Mouse (Mus musculus) embryonic facial prominence, embryonic 11.5 days (tissue): ENCODE results near the gene Lamtor5. TPM values are rescaled to one million over a fixed set of nuclear protein-coding genes. Genes with fewer than 3 reads are reported as not detected.

Experiments used
- ATAC-seq: fragments of 200-750 bp; cut with Nextera tagmentation; replicated peaks from 2 replicates; pipeline ENCODE4 v1.8.0; 2017; ENCODE audit warnings: low read depth; ENCODE audit not compliant: insufficient number of reproducible peaks, low FRiP score, low TSS enrichment
- DNase-seq: peaks from one replicate; pipeline ENCODE4 v3.0.0-alpha.2; 2015; ENCODE audit warnings: low spot score
- H3K27ac ChIP-seq: fragments of 300-500 bp; sonication (generic); replicated peaks from 2 replicates; pipeline ENCODE4 v1.5.1; 2014; ENCODE audit warnings: mild to moderate bottlenecking, low read depth, low read length, control low read depth
- H3K27me3 ChIP-seq: fragments of 300-500 bp; sonication (generic); 2 replicates; pipeline ENCODE4 v1.6.1; 2014; ENCODE audit warnings: mild to moderate bottlenecking, low read length, moderate library complexity, mixed read lengths; ENCODE audit not compliant: control insufficient read depth, insufficient read depth
- H3K36me3 ChIP-seq: fragments of 300-500 bp; sonication (generic); replicated peaks from 2 replicates; pipeline ENCODE4 v1.6.1; 2014; ENCODE audit warnings: low read depth, mild to moderate bottlenecking, low read length, moderate library complexity, mixed read lengths; ENCODE audit not compliant: control insufficient read depth, insufficient read depth
- H3K4me1 ChIP-seq: fragments of 300-500 bp; sonication (generic); 2 replicates; pipeline ENCODE4 v1.6.1; 2014; ENCODE audit warnings: low read length, mixed read lengths; ENCODE audit not compliant: control insufficient read depth, insufficient read depth
- H3K4me2 ChIP-seq: fragments of 300-500 bp; sonication (generic); 2 replicates; pipeline ENCODE4 v1.6.1; 2014; ENCODE audit warnings: low read depth, mild to moderate bottlenecking, control low read depth, low read length, moderate library complexity
- H3K4me3 ChIP-seq: fragments of 300-500 bp; sonication (generic); 2 replicates; pipeline ENCODE4 v1.5.1; 2014; ENCODE audit warnings: low read depth, low read length, control low read depth
- H3K9ac ChIP-seq: fragments of 300-500 bp; sonication (generic); replicated peaks from 2 replicates; pipeline ENCODE4 v1.6.1; 2014; ENCODE audit warnings: mild to moderate bottlenecking, control low read depth, low read length
- H3K9me3 ChIP-seq: fragments of 300-500 bp; sonication (generic); replicated peaks from 2 replicates; pipeline ENCODE4 v1.6.1; 2016; ENCODE audit warnings: mild to moderate bottlenecking, low read length, inconsistent platforms, mixed read lengths; ENCODE audit not compliant: control insufficient read depth
- WGBS: fragments of 180-500 bp; shearing (Covaris S2); extraction: QIAGEN DNeasy Blood & Tissue Kit; methylation state at CpG from one replicate; pipeline ENCODE4 v1.1.7; 2014; 5-methylcytosine and 5-hydroxymethylcytosine counted together
- polyA plus RNA-seq: library from polyadenylated mRNA; unstranded; fragments of >200 nt; fragmentation: Nextera tagmentation; extraction: Ambion mirVana; gene quantifications from 2 replicates; pipeline ENCODE4 v1.2.1, GENCODE M21; 2014

Gene Lamtor5
- polyA plus RNA-seq, 1 experiment from 2014 or later = 186 TPM

DNA sequence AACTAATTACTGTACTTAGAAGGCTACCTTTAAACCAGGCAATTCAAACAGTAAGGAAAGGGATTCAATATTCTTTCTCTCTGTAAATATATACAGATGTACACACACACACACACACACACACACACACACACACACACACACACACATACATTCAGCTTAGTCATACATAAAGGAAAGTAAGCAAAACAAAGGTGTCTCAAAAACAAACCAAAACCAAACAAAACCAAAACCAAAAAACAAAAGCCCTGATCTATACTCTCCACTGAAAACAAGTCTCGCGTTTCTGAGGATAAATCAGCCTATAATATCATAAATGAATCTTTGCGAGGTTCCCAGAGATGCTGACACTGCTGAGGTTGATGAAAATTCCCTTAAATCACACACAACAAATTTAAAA lies 38.7 kb downstream of the Lamtor5 start:
- H3K4me1 ChIP-seq = no peaks in the 10 kb centered on the region
- H3K27ac ChIP-seq = no peak overlapping the region
- no peak overlapping the region for H3K4me2 ChIP-seq
- DNase-seq = no peak
- 95% methylated on average over 3 of the region's 3 CpGs for WGBS
- H3K36me3 ChIP-seq = no peaks in the 10 kb centered on the region
- no peak overlapping the region for H3K9ac ChIP-seq
- no peak for ATAC-seq
- H3K27me3 ChIP-seq = no peaks in the 10 kb centered on the region
- H3K4me3 ChIP-seq = no peak overlapping the region
- H3K9me3 ChIP-seq = no peaks in the 10 kb centered on the region

DNA sequence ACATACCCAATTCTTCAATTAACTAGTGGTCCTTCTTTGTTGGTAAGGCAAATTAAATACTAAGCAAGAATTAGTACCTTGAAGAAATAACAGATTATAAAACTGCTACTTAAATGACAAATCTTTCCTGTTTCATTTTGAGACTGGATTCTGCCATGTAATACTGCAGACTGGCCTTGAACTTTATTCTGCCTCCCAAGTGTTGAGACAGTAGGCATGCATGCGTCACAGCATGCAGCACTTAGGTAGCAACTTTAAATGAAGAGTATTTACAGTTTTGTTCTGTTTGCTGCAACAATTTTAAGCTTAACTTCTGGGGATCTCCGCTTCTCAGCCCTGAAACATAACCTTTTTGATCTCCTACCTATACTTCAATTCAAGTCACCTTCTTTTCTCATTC lies 42.5 kb downstream of the Lamtor5 start:
- 96% methylated on average over 2 of the region's 2 CpGs for WGBS
- H3K4me3 ChIP-seq = no peak overlapping the region
- no peaks in the 10 kb centered on the region for H3K4me1 ChIP-seq
- ATAC-seq = no peak
- H3K9me3 ChIP-seq = no peaks in the 10 kb centered on the region
- no peaks in the 10 kb centered on the region for H3K27me3 ChIP-seq
- no peak overlapping the region for H3K27ac ChIP-seq
- no peak overlapping the region for H3K9ac ChIP-seq
- H3K4me2 ChIP-seq = no peak overlapping the region
- H3K36me3 ChIP-seq = peaks cover 5% of the 10 kb centered on the region
- no peak for DNase-seq

DNA sequence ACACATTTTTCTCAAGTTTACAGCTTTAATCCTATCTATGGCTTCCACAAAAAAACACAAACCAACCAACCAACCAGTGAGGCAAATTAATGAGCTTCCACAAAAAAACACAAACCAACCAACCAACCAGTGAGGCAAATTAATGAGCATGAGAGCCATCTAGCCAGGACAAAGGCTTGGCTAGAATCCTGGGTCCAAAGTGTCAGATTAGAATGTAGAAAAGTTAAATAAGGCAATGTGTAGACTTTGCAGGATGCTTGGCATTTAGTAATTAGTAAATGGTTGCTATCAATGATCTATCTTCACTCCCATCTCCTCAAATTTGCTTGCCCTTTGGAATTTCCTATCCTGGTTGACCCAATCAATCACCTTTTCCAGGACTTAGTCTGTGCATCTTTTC lies 43.1 kb downstream of the Lamtor5 start:
- DNase-seq (no peak), ATAC-seq (no peak)
- Histone ChIP-seq H3K27me3 (no peaks in the 10 kb centered on the region), H3K4me3 (no peak overlapping the region), H3K9me3 (no peaks in the 10 kb centered on the region), H3K36me3 (peaks cover 5% of the 10 kb centered on the region), H3K4me2 (no peak overlapping the region), H3K9ac (no peak overlapping the region), H3K27ac (no peak overlapping the region), H3K4me1 (no peaks in the 10 kb centered on the region)

GRCm38 (mm10) chr3:107326442-107326841 lies 47.8 kb downstream of the Lamtor5 start:
- no peaks in the 10 kb centered on the region for H3K27me3 ChIP-seq
- no peak overlapping the region for H3K4me2 ChIP-seq
- peaks cover 10% of the 10 kb centered on the region for H3K36me3 ChIP-seq
- H3K9me3 ChIP-seq = no peaks in the 10 kb centered on the region
- H3K9ac ChIP-seq = no peak overlapping the region
- DNase-seq = no peak
- H3K4me3 ChIP-seq = no peak overlapping the region
- H3K27ac ChIP-seq = no peak overlapping the region
- H3K4me1 ChIP-seq = peaks cover 5% of the 10 kb centered on the region
- no peak for ATAC-seq
- WGBS = 90% methylated on average over 1 of the region's 1 CpGs

DNA sequence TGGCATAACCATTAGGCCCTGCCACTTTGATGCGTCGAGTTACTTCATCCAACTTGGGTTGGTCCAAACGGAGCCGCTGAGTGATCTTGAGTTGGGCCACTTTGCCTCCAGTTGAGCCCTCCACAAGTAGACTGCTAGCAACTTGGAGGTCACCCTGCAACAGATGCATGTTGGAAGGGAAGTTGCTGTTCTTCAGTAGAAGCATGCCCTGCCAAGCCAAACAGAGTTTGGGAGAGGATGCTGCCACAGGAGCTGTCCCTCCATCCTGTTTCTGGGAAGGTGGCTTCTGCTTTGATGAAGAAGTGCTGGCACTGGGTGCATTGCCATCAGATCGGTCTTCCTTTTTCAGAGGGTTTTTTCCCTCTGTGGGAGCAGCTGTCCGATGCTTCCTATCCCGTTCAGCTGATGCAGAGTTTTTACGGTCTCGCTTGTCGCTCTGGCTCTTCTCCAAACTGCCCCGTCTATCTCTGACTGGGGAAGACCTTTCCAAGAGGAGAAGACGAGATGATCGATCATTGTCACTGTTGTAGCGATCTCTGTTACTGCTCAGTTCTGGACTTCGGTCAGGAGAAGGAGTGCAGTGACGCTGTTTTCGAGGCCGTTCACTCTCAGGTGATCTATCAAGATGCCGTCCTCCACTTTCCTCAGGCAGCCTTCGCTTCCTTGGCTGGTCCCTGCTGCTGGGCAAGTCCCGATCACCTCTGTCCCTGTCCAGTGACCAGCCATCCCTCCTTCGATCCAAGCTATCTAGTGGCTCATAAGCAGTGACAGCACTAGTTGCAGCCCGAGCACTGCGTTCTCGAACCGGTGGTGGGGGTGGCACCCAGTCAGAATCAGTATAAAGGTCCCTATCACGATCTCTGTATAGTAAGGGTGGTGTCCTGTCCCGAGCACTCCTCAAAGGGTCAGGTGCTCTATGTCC lies 52.1 kb downstream of the Lamtor5 start:
- Histone ChIP-seq H3K27ac (no peak overlapping the region), H3K4me2 (peak overlapping the region; percentile 74), H3K4me1 (peaks cover 6% of the 10 kb centered on the region), H3K27me3 (no peaks in the 10 kb centered on the region), H3K36me3 (peaks cover 5% of the 10 kb centered on the region), H3K9me3 (no peaks in the 10 kb centered on the region), H3K9ac (no peak overlapping the region), H3K4me3 (peak overlapping the region; percentile 26; the same call in 1 of the 2 replicates)
- DNase-seq (no peak), ATAC-seq (no peak)
- WGBS = 83% methylated on average over 28 of the region's 28 CpGs

- Histone ChIP-seq H3K9me3 (no peaks in the 10 kb centered on the region), H3K4me1 (peaks cover 6% of the 10 kb centered on the region), H3K4me2 (peak overlapping the region; percentile 74), H3K36me3 (peaks cover 5% of the 10 kb centered on the region), H3K9ac (peak overlapping the region; percentile 94), H3K4me3 (peak overlapping the region; percentile 95), H3K27me3 (no peaks in the 10 kb centered on the region), H3K27ac (no peak overlapping the region)
- no peak for DNase-seq
- ATAC-seq = no peak
- 24% methylated on average over 17 of the region's 17 CpGs for WGBS
Observed at GRCm38 (mm10) chr3:107331746-107332126, 53.1 kb downstream of the Lamtor5 start.

DNA sequence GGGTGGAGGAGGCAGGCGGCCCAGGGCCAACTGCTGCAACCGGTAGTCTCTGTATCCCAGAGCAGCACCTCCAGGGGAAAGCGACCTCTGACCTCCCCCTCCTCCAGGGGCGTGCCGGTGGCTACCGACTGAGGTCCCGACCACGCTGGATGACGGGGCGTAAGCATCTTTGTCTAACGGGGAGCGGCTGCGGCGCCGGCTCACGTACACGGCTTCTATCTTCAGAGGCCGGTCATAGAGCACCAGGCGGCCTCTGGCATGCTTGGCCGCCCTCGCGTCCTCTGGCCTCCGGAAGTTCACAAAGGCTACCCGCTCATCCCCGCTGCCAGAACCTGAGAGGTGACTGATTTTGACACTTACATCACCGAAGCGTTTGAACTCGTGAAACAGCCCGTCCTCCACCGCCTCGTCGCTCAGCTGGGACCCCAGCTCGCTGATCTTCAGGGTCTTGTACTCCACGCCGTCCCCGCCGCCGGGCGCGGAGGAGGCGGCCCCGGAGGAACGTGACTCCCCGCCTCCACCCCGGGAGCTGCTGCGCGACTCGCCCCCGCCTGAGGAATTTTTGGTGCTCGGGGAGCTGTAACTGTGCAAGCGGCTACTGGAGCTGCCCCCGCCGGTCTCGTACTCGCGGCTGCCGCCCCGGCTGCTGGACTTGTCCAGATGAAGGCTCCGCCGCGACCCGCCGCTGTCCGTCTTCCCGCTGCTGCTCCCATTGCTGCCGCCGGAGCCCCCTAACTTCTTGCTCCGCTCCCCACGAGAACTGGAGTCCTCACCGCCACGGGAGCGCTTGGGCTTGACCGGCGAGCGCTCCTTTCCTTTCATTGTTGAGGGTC lies 53.7 kb downstream of the Lamtor5 start:
- no peaks in the 10 kb centered on the region for H3K27me3 ChIP-seq
- peak overlapping the region; percentile 94 for H3K9ac ChIP-seq
- H3K4me1 ChIP-seq = peaks cover 6% of the 10 kb centered on the region
- H3K4me2 ChIP-seq = peak overlapping the region; percentile 74
- H3K4me3 ChIP-seq = peak overlapping the region; percentile 95
- no peaks in the 10 kb centered on the region for H3K9me3 ChIP-seq
- H3K27ac ChIP-seq = peak overlapping the region; percentile 89
- H3K36me3 ChIP-seq = peaks cover 5% of the 10 kb centered on the region
- ATAC-seq (peak; percentile 4), DNase-seq (peak; percentile 50)
- under 1% methylated on average over 74 of the region's 75 CpGs for WGBS

DNA sequence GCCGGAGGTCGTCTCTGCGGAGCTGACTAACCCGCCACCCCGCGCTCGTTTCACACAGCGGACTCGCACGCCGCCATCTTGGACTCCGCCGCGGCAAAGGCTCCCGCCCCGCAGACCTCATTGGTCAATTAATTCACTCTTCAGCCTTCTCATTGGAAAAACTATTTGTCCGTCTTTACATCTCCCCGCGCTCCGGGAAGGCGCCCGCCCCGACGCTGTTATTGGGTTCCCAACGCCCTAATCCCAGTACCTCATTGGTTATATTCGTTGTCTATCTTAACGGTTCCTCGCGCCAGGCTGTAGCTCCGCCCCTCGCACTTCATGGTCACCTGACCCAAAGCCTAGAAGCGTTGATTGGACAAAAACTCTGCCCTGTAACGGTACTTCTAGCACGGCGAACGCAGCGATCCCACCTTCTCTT lies 54.3 kb downstream of the Lamtor5 start:
- Histone ChIP-seq H3K4me3 (peak overlapping the region; percentile 95), H3K4me1 (peaks cover 6% of the 10 kb centered on the region), H3K4me2 (peak overlapping the region; percentile 74; the same call in 1 of the 2 replicates), H3K9ac (peak overlapping the region; percentile 94), H3K36me3 (peaks cover 5% of the 10 kb centered on the region), H3K9me3 (no peaks in the 10 kb centered on the region), H3K27ac (peak overlapping the region; percentile 97), H3K27me3 (no peaks in the 10 kb centered on the region)
- peak; percentile 96 for ATAC-seq
- 0% methylated on average over 37 of the region's 37 CpGs for WGBS
- DNase-seq = peak; percentile 100
